Mouse (Mus musculus) urinary bladder, postnatal 25 days (tissue): Measurements from ENCODE around the gene Cxadr.
A peak's percentile ranks its signal among the peaks of the same experiment; 100 is the strongest.

ENCODE experiments used
- DNase-seq: peaks from one replicate; pipeline ENCODE4 v3.0.0; 2022; ENCODE audit warnings: low spot score

Gene Cxadr

DNA sequence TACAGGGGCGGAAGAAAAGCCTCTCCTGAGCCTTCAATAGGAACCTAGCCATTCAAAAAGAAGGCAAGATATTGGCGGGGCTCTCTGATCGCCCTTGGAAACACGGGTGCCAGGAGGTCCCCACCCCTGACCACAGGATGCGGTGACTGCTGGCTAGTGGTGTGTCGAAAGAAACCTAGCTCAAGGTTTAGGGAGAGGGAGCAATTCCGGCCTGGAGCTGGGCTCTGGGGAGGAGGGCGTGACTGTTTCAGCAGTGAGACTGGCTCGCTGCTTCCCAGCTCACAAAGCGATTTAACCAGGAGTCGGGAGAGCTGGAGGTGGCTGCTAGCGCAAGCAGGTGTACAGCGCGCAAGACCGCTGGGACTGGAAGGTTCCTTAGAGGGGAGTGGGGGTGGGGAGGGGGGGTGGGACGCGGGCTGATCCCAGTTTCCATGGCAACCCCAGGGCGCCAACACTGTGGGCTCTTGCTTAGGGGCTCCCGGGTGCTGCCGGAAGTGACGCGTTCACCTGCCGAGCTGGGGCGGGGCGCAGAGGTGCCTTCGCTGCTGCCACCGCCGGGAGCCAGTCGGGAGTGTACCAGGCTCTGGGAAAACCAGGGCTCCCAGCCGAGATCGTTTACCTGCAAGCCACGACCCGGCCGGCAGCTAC lies at the start of gene Cxadr:
Cxadr (plus strand) TSS at position 307 of the 648 bp plus-strand sequence.
- DNase-seq = peak; percentile 71

DNA sequence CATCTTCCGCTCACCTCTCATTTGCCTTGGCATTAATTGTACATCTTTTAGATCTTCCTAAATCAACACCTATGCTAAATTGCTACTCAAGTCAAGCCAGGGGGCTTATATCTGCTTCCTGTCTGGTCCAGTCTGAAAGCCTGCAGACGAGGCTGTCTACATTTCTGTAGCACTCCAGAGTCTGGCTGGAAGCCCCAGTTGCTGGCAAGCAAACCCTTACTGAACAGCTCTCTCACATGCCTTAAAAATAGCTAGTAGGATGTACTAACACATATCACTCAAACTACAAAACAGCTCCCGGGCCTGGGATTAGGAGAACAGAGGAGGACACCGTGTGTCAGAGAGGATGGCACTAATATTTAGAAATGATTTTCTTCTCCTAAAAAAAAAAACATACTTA lies 42.3 kb upstream of the Cxadr start:
- DNase-seq = no peak

GRCm38 (mm10) chr16:78260070-78260879 lies 41.0 kb upstream of the Cxadr start:
- DNase-seq = no peak

GRCm38 (mm10) chr16:78261520-78261919 lies 39.8 kb upstream of the Cxadr start:
- DNase-seq = no peak

DNA sequence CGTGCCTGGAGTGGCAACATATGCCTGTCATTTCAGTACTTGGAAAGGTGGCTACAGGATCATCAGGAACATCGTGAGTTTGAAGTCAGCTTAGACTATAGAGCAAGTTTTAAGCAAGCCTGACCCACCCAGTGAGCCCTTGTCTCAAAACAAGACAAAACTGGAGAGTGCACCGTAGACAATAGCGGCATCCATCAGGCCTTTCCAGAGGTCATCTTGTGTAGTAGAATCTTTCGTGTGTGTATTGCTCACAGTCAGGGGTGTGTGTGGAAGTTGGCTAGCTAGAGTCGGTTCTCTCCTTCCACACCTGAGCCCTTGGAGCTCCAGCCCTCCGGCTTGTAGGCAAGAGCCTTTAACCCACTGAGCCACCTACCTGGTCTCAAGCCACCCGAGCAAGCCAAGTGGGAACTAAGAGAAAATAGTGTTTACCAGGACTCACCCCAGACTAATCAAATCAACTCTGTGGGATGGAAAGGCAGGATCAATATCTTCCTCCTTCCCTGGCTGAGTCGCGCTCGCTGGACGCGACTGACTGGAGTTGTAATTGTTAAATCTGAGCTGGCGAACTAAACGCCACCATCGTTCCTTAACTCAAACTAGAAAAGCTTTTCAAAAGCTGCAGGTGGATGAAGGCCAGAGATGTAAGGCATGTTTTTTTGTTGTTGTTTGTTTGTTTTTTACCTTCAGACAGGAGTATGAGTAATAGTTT lies 36.7 kb upstream of the Cxadr start:
- no peak for DNase-seq

GRCm38 (mm10) chr16:78265151-78265590 lies 36.1 kb upstream of the Cxadr start:
- peak; percentile 37 for DNase-seq

GRCm38 (mm10) chr16:78265826-78266225 lies 35.5 kb upstream of the Cxadr start:
- no peak for DNase-seq

- DNase-seq = no peak
These were observed 33.8 kb upstream of the Cxadr start for GRCm38 (mm10) chr16:78267453-78267852.

- DNase-seq = no peak
These were observed 33.1 kb upstream of the Cxadr start for GRCm38 (mm10) chr16:78268167-78268566.

DNA sequence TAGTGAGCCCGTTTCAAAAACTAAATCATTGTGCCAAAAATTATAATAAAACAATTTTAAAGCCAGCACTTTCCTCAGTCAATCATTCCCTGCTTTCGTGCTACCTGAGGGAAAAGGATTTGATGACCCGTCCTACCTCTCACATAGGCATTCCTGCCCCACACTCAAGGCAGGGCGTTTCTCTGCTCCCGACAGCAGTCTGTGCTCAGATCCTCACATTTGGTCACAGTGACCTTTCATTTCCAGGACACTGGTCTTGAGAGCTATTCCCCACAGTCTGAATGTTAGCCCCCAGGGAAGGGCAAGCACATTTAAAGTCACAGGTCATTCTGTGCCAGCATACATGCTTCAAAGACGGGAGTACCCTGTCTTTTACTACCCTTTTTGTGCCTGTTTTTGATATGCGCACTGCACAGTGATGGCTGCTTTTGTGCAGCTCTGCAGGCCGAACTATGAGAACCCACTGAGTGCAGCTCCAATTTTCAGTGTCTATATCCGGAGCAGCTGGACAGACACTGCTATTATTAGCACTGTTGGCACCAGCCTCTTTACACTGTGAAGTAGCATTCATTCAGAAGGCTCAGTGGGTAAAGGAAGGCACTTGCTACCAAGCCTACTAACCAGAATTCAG lies 26.3 kb upstream of the Cxadr start:
- no peak for DNase-seq

GRCm38 (mm10) chr16:78277567-78277966 lies 23.7 kb upstream of the Cxadr start:
- DNase-seq = no peak

GRCm38 (mm10) chr16:78280093-78280881 lies 21.0 kb upstream of the Cxadr start:
- no peak for DNase-seq

DNA sequence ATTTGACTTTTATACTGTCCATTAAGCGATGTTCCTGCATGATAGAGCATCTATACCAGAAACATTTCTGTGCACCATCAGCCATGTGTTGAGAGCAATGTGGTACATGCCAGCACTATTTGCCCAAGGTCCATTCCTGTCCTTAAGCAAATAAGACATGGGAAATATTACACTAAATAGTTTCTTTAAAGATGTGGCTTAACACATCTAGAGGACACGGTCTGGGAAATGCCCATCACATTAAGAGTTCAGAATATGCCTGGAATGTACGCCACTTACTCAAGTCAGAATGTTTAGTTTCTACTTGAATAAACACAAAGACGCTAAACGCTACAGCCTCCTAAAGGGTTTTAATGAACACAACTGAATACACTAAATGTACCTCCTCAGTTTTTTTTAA lies 18.1 kb upstream of the Cxadr start:
- DNase-seq = no peak

GRCm38 (mm10) chr16:78294051-78294450 lies 7.2 kb upstream of the Cxadr start:
- DNase-seq = no peak

DNA sequence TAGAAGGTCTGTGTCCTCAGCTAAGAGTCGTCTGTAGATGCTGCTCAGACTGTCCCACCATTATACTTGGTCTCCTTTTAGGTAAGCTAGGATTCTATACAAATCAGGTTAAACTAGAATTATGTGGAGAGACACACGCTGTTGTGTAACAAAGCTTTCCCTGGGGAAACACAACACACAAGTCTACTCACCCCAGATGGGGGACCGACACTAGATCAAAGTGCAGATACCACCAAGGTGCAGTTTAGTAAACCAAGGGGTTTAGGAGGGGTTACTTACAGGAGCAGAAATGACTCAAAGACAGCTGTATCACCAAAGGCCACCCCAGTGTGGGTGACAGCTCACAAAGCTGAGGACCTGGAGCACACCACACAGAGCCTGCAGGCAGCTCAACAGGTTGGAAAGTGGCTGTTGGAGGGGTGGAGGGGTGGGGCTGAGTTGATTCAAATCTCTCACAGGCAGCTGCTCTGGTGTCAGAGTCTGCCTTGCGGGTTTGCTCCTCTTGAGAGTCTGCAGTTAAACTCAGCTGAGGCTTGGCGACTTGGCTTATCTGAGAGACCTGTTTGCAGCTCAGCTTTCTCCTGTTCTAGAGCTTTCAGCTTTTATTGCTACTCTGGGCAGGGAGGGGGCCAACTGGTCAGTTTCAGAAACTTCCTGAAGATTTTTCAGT lies 6.5 kb upstream of the Cxadr start:
- DNase-seq = no peak

- DNase-seq = no peak
These were observed 5.7 kb upstream of the Cxadr start for GRCm38 (mm10) chr16:78295601-78296000.

- no peak for DNase-seq
These were observed 5.2 kb upstream of the Cxadr start for GRCm38 (mm10) chr16:78296114-78296513.

- no peak for DNase-seq
These were observed 765 bp downstream of the Cxadr start for GRCm38 (mm10) chr16:78301831-78302677.

GRCm38 (mm10) chr16:78302678-78303050 lies 1.4 kb downstream of the Cxadr start:
- DNase-seq = peak; percentile 32

- no peak for DNase-seq
These were observed 4.4 kb downstream of the Cxadr start for GRCm38 (mm10) chr16:78305606-78306100.
